Mouse (Mus musculus): ENCODE measurements around the gene Man1b1. TPM values are rescaled to one million over a fixed set of nuclear protein-coding genes. Genes with fewer than 3 reads are reported as not detected.
A peak's percentile ranks its signal among the peaks of the same experiment; 100 is the strongest.

Man1b1 gene
- total and polyA plus RNA-seq, 2 experiments from 2014 or later = 46.7 to 67.9 TPM

DNA sequence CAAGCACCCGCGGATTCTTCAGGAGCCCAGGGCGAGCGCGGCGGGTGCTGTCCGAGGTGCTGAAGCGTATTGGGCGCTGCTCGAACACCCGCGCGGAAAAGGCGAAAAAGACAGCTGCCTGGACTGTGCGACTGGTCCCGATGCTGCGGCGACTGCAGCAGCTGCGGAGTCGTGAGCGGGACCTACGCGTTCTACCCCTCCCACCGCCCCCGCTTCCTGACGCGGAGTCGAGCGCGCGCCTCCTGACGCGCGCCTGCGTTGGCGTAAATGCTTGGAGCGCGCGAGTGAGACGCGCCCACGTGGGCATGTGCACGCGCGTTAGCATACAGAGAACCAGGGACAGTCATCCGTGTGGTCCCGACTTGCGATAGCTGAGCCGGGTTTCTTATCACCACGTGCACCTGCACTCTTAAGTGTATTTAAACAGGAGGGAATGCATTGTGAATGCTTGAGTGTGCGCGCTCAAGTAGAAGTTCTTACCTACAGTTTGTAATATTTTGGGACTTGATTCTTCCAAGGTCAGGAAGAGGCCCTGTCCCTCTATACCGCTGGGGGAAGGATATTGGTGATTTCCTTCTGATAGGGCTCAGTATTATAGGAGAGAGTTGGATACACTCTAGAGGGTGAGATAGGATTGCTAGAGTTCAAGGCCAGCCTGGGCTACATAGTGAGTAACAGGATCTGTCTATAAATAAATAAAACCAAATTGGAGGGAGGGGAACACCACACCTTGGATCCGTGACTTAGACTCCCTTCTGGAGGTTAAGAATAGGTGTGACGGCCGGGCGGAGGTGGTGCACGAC lies 13.0 kb upstream of the Man1b1 start, which contains the start of gene Grin1:
Grin1 (minus strand) TSS at position 217 of the 803 bp plus-strand sequence.
- H3K27me3 ChIP-seq (ENCODE audit: insufficient read depth, low read length) = no peaks in the 10 kb centered on the region
- H3K4me1 ChIP-seq (ENCODE audit: insufficient read depth, low read length) = no peaks in the 10 kb centered on the region
- peak; percentile 85 for ATAC-seq
- H3K27ac ChIP-seq = peak within 1 kb of the TSS; percentile 92
- TF ChIP-seq CTCF (IDR thresholded peaks at IDR 0.05; ENCODE audit: low read depth) = no peak
- DNase-seq (ENCODE audit: low spot score) = peak; percentile 96
- peaks cover 4% of the 10 kb centered on the region; the same call in 1 of the 2 replicates for H3K36me3 ChIP-seq (ENCODE audit: insufficient read depth, low read length)
- no peaks in the 10 kb centered on the region for H3K9me3 ChIP-seq (ENCODE audit: low read length)
- H3K4me3 ChIP-seq (ENCODE audit: low read length) = peak within 1 kb of the TSS; percentile 65
- peak within 1 kb of the TSS; percentile 69 for H3K4me2 ChIP-seq (ENCODE audit: low read depth, low read length)
- H3K9ac ChIP-seq (replicated peaks; ENCODE audit: low read length) = peak within 1 kb of the TSS; percentile 72
- WGBS = 10% methylated on average over 58 of the region's 58 CpGs

DNA sequence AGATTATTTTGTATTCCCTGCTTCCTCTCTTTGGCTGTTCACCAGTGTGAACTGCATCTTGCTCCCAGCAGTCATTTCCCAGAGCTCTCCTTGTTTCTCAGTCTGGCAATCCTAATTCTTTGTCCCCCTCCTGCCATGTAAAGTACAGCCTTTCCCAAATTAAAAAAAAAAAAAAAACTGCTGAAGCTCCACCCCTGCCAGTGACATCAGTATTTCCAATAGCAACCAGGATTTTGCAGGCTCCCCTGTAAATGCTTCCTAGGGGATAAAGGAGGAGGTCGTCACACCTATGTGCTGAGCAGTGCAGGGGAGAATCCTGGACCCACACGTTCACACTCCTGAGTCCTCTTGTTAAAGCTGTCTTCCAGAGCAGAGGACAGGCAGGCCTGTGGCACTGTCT lies 12.1 kb upstream of the Man1b1 start:
- peaks cover 3% of the 10 kb centered on the region; the same call in 1 of the 2 replicates for H3K36me3 ChIP-seq (ENCODE audit: insufficient read depth, low read length)
- TF ChIP-seq CTCF (IDR thresholded peaks at IDR 0.05; ENCODE audit: low read depth) = no peak
- H3K27me3 ChIP-seq (ENCODE audit: insufficient read depth, low read length) = no peaks in the 10 kb centered on the region
- no peak overlapping the region for H3K4me3 ChIP-seq (ENCODE audit: low read length)
- H3K4me1 ChIP-seq (ENCODE audit: insufficient read depth, low read length) = no peaks in the 10 kb centered on the region
- no peaks in the 10 kb centered on the region for H3K9me3 ChIP-seq (ENCODE audit: low read length)
- ATAC-seq = no peak
- no peak overlapping the region for H3K9ac ChIP-seq (replicated peaks; ENCODE audit: low read length)
- no peak for DNase-seq (ENCODE audit: low spot score)
- H3K4me2 ChIP-seq (ENCODE audit: low read depth, low read length) = no peak overlapping the region
- WGBS = 28% methylated on average over 2 of the region's 2 CpGs
- H3K27ac ChIP-seq = no peak overlapping the region

DNA sequence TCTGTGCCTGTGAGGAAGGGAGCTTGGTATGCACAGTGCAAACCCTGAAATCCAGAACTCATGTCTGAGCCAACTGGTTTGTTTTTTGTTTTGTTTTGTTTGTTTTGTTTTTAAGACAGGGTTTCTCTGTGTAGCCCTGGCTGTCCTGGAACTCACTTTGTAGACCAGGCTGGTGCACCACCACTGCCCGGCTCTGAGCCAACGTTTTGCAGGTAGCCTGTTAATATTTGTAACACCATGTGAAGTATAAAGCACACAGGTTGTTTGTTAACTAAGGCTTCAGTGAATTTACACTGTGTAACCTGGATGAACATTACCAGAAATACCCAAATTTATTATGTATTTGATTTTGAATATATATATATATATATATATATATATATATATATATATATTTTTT lies 6.1 kb upstream of the Man1b1 start:
- Histone ChIP-seq H3K9ac (replicated peaks; ENCODE audit: low read length) (no peak overlapping the region), H3K27me3 (ENCODE audit: insufficient read depth, low read length) (no peaks in the 10 kb centered on the region), H3K9me3 (ENCODE audit: low read length) (no peaks in the 10 kb centered on the region), H3K36me3 (ENCODE audit: insufficient read depth, low read length) (no peaks in the 10 kb centered on the region), H3K4me3 (ENCODE audit: low read length) (no peak overlapping the region), H3K4me2 (ENCODE audit: low read depth, low read length) (no peak overlapping the region), H3K4me1 (ENCODE audit: insufficient read depth, low read length) (no peaks in the 10 kb centered on the region), H3K27ac (no peak overlapping the region)
- DNase-seq (ENCODE audit: low spot score) (no peak), ATAC-seq (no peak)
- WGBS = 73% methylated on average over 2 of the region's 2 CpGs
- no peak for TF ChIP-seq CTCF (IDR thresholded peaks at IDR 0.05; ENCODE audit: low read depth)

DNA sequence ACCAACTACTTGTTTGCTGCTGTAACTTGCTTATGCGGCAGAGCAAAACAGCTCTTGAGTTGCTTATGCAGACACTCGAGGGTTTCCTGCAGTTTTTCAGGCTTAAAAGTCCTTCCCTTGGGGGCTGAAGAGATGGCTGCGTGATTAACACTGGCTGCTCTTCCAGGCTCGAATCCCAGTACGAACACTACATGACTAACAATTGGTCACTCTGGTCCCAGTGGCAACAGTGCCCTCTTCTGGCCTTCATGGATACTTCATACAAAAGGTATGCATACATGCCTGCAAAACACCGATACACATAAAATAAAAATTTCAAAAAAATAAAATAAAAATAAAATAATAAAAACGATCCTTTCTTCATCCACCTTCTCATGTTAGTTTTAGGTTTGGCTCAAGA lies 3.7 kb upstream of the Man1b1 start:
- Histone ChIP-seq H3K27ac (no peak overlapping the region), H3K9me3 (ENCODE audit: low read length) (no peaks in the 10 kb centered on the region), H3K4me3 (ENCODE audit: low read length) (no peak overlapping the region), H3K4me1 (ENCODE audit: insufficient read depth, low read length) (peaks cover 9% of the 10 kb centered on the region), H3K9ac (replicated peaks; ENCODE audit: low read length) (no peak overlapping the region), H3K27me3 (ENCODE audit: insufficient read depth, low read length) (no peaks in the 10 kb centered on the region), H3K4me2 (ENCODE audit: low read depth, low read length) (no peak overlapping the region), H3K36me3 (ENCODE audit: insufficient read depth, low read length) (no peaks in the 10 kb centered on the region)
- peak; percentile 77 for DNase-seq (ENCODE audit: low spot score)
- peak; percentile 78 for TF ChIP-seq CTCF (IDR thresholded peaks at IDR 0.05; ENCODE audit: low read depth)
- 27% methylated on average over 7 of the region's 7 CpGs for WGBS
- no peak for ATAC-seq

DNA sequence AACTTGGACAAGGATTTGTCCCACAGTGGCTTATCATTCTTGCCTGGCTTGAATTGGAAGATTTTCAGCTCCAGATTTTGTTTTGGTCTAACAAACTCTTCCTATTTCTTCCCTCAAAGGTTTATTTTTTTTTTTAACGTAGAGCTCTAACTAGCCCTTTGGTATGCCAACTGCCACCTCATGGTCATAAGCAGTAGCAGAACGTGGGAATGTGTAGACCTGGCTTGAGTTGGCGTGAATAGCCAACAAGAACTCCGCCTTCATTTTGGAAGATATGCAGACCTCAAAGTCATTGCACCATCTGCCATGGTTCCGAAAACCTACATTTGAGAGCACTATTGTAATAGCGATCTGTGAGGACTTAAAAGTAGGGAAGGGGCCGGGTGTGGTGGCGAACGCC lies 668 bp upstream of the Man1b1 start:
- no peak for DNase-seq (ENCODE audit: low spot score)
- 61% methylated on average over 9 of the region's 9 CpGs for WGBS
- no peak for ATAC-seq

DNA sequence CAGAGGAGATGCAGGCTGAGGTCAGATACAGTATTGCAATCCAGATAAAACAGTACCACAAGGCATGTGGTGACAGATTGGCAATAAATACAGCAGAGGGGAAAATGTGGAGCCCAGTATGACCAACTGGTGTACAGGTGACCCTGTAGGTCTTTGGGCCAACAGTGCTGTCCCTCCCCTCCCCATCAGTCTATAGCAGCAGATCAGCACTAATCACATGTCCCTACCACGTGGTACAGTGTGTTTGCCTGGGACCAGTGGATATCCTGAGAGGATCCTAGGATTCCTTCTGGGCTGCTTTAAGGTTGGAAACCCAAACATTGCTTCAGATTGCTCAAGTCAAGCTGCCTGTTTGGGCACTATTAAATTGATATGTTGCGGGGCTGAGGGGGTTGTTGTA lies 1.4 kb downstream of the Man1b1 start:
- TF ChIP-seq CTCF (IDR thresholded peaks at IDR 0.05; ENCODE audit: low read depth) = no peak
- Histone ChIP-seq H3K36me3 (ENCODE audit: insufficient read depth, low read length) (peaks cover 43% of the 10 kb centered on the region), H3K27me3 (ENCODE audit: insufficient read depth, low read length) (no peaks in the 10 kb centered on the region), H3K9ac (replicated peaks; ENCODE audit: low read length) (peak overlapping the region; percentile 93), H3K27ac (no peak overlapping the region), H3K4me1 (ENCODE audit: insufficient read depth, low read length) (peaks cover 13% of the 10 kb centered on the region), H3K9me3 (ENCODE audit: low read length) (no peaks in the 10 kb centered on the region), H3K4me3 (ENCODE audit: low read length) (peak overlapping the region; percentile 95), H3K4me2 (ENCODE audit: low read depth, low read length) (peak overlapping the region; percentile 97)
- no peak for ATAC-seq
- WGBS = 76% methylated on average over 2 of the region's 2 CpGs
- no peak for DNase-seq (ENCODE audit: low spot score)

More for the DNA sequence above, 668 bp upstream of the Man1b1 start:
- Histone ChIP-seq H3K4me2 (ENCODE audit: low read depth, low read length) (peak overlapping the region; percentile 97), H3K4me1 (ENCODE audit: insufficient read depth, low read length) (peaks cover 13% of the 10 kb centered on the region), H3K4me3 (ENCODE audit: low read length) (peak overlapping the region; percentile 95), H3K36me3 (ENCODE audit: insufficient read depth, low read length) (peaks cover 24% of the 10 kb centered on the region), H3K27ac (no peak overlapping the region), H3K9ac (replicated peaks; ENCODE audit: low read length) (peak overlapping the region; percentile 93; the same call in 1 of the 2 replicates), H3K9me3 (ENCODE audit: low read length) (no peaks in the 10 kb centered on the region), H3K27me3 (ENCODE audit: insufficient read depth, low read length) (no peaks in the 10 kb centered on the region)
- 0 out of 2 replicates have a peak, but pooled peaks have one; percentile 3 for TF ChIP-seq CTCF (IDR thresholded peaks at IDR 0.05; ENCODE audit: low read depth)

DNA sequence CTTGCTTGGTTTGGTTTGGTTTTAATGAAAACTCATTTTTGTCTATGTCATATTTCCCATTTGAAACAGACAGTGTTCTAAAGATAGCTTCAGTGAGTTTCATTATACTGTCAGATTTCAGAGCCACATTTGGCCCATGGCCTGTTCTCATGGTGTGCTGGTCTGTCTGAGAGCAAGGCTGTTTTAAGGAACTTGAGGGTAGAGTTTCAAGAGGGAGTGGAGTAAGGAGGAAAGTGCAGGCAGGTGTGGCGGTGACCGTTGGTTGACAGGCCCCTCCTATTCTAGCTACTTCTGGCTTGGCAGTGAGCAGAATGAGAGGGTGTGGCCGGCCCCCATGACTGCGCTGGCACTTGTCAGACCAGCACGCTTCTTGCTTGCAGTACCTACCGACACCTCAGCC lies 6.2 kb downstream of the Man1b1 start:
- Histone ChIP-seq H3K9me3 (ENCODE audit: low read length) (no peaks in the 10 kb centered on the region), H3K36me3 (ENCODE audit: insufficient read depth, low read length) (peaks cover 70% of the 10 kb centered on the region), H3K4me1 (ENCODE audit: insufficient read depth, low read length) (peaks cover 5% of the 10 kb centered on the region), H3K27ac (no peak overlapping the region), H3K27me3 (ENCODE audit: insufficient read depth, low read length) (no peaks in the 10 kb centered on the region), H3K4me3 (ENCODE audit: low read length) (no peak overlapping the region), H3K4me2 (ENCODE audit: low read depth, low read length) (no peak overlapping the region), H3K9ac (replicated peaks; ENCODE audit: low read length) (no peak overlapping the region)
- WGBS = 94% methylated on average over 6 of the region's 6 CpGs
- DNase-seq (ENCODE audit: low spot score) (no peak), ATAC-seq (no peak)
- TF ChIP-seq CTCF (IDR thresholded peaks at IDR 0.05; ENCODE audit: low read depth) = no peak
